Mouse (Mus musculus) olfactory bulb, adult 2 months (tissue): ENCODE results near the gene Gtf2a2.

Source experiments
- CTCF ChIP-seq: fragments of 200-500 bp; IDR thresholded peaks from 2 replicates; pipeline ENCODE4 v1.5.1; 2012; ENCODE audit warnings: low read depth, mild to moderate bottlenecking, low read length, moderate library complexity; ENCODE audit not compliant: insufficient read depth
- POLR2A ChIP-seq: fragments of 200-500 bp; IDR thresholded peaks from 2 replicates; pipeline ENCODE4 v1.6.1; 2012; ENCODE audit warnings: mild to moderate bottlenecking, low read depth, low read length, moderate library complexity; ENCODE audit not compliant: insufficient read depth

GRCm38 (mm10) chr9:70018879-70019278, 6.5 kb downstream of the Gtf2a2 start:
- no peak for TF ChIP-seq CTCF
- no peak for TF ChIP-seq POLR2A
